Mouse (Mus musculus) cortical plate, adult 2 months (tissue): ENCODE results near the gene Id2. TPM values are rescaled to one million over a fixed set of nuclear protein-coding genes. Genes with fewer than 3 reads are reported as not detected.

Source experiments
- H3K27ac ChIP-seq: fragments of 200-500 bp; 2 replicates; pipeline ENCODE4 v1.5.1; 2012; ENCODE audit warnings: low read length, control low read depth, inconsistent platforms; ENCODE audit not compliant: insufficient read depth
- H3K4me1 ChIP-seq: fragments of 200-500 bp; 2 replicates; pipeline ENCODE4 v1.6.1; 2011; ENCODE audit warnings: low read length; ENCODE audit not compliant: control insufficient read depth, insufficient read depth
- H3K4me3 ChIP-seq: fragments of 200-500 bp; 2 replicates; pipeline ENCODE4 v1.5.1; 2011; ENCODE audit warnings: mild to moderate bottlenecking, low read length, control low read depth; ENCODE audit not compliant: insufficient read depth
- CTCF ChIP-seq: fragments of 200-500 bp; IDR thresholded peaks from 2 replicates; pipeline ENCODE4 v1.5.1; 2011; ENCODE audit warnings: mild to moderate bottlenecking, control low read depth, low read length; ENCODE audit not compliant: insufficient read depth; ENCODE audit errors: extremely low read depth
- POLR2A ChIP-seq: fragments of 200-500 bp; IDR thresholded peaks from 2 replicates; pipeline ENCODE4 v1.6.1; 2011; ENCODE audit warnings: mild to moderate bottlenecking, low read length, control low read depth; ENCODE audit not compliant: insufficient read depth; ENCODE audit errors: extremely low read depth
- polyA plus RNA-seq: library from polyadenylated mRNA; depleted of rRNA; stranded (reverse); fragments of >200 nt; gene quantifications from 2 replicates; pipeline ENCODE4 v1.2.3, GENCODE M21; 2012; rRNA removed

Gene Id2
- polyA plus RNA-seq, 1 experiment = 219 TPM

DNA sequence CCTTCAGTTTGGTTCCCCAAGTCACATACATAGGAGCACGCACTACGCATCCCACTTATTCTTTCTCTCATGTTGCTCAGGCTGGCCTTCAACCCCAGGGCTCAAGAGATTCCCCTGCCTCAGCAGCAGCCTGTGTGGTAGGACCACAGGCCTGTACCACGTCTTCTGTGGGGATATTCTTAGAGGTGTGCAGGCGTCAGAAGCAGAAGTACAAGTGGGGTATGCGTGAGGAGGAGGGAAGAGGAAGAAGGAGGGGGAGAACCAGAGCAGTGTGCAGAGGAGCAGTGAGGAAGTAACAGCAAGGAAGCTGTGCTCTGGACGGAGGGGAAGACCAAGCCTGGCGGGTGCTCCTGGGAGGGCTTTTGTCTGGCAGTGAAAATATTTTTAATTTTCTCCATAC lies 42.4 kb downstream of the Id2 start:
- no peak for TF ChIP-seq CTCF
- TF ChIP-seq POLR2A = 0 out of 2 replicates have a peak, but pooled peaks have one; percentile 21
- Histone ChIP-seq H3K4me3 (no peak overlapping the region), H3K4me1 (peaks cover 5% of the 10 kb centered on the region), H3K27ac (no peak overlapping the region)

DNA sequence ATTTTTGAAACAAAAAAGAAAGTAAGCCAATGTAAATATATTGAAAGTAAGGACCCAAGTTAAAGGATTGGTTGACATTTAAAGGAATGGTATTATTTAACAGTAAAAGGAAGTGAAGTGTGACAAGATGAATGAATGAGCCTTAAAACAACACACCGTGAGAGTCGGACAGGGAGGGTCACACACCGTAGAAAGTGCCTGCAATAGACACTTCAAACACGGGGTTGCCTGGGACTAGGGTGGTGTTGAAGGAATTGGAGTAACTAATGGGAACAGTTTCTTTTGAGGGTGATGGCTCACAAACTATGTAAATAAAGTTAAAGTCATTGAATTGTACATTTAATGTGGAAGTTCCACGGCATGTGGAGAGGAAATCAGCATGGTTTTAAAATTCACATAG lies 47.7 kb downstream of the Id2 start:
- no peaks in the 10 kb centered on the region; the same call in 1 of the 2 replicates for H3K4me1 ChIP-seq
- H3K27ac ChIP-seq = no peak overlapping the region
- H3K4me3 ChIP-seq = no peak overlapping the region
- no peak for TF ChIP-seq CTCF
- TF ChIP-seq POLR2A = no peak

DNA sequence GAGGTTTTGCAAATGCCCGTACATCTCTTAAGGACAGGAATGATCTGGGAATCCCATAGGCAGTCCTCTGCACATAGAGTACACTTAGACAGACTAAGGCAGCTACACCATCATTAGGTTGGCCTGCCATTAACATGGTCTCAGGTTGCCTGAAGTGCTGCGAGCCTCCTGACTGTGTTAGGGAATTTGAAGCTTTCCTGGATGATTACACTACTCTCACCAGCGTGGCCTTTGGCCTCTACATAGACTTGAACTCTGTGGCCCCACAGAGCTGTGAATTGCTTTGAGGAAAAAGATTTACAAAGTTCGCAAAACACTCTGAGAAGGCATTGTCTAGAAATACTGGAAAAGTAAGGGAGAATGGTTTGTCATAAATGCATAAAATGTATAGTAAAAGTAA lies 52.4 kb downstream of the Id2 start:
- peaks cover 2% of the 10 kb centered on the region; the same call in 1 of the 2 replicates for H3K4me1 ChIP-seq
- TF ChIP-seq POLR2A (no peak), CTCF (no peak)
- H3K27ac ChIP-seq = no peak overlapping the region
- H3K4me3 ChIP-seq = no peak overlapping the region

DNA sequence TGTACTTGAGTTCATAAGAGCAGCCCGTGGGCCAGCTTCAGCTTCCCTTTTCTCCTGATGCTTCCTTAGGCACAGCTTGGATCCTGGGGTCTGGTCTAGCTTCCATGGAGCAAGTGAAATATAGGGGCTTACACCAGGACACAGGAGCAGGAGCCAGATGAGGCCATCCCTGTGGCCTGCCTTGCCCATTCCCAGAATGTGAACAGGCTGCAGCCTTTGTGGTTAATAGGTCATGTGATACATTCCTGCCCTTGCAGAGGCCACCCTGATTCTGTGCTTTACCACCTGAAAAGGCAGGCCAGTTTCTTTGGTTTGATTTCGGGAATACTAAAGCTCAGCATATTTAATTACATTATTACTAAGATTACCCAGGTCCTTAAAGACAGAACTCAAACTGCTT lies 52.9 kb downstream of the Id2 start:
- TF ChIP-seq CTCF = no peak
- TF ChIP-seq POLR2A = no peak
- H3K27ac ChIP-seq = no peak overlapping the region
- no peak overlapping the region for H3K4me3 ChIP-seq
- H3K4me1 ChIP-seq = peaks cover 2% of the 10 kb centered on the region; the same call in 1 of the 2 replicates

Other genes starting within 250 kb of the Id2 start
- gene Kidins220, start 122.2 kb downstream of the Id2 start, polyA plus RNA-seq = 225 TPM in 2 replicates